Mouse (Mus musculus) neural tube, embryonic 14.5 days (tissue): ENCODE results near the gene Atn1. TPM values are rescaled to one million over a fixed set of nuclear protein-coding genes. Genes with fewer than 3 reads are reported as not detected.

ENCODE experiments used
- ATAC-seq: fragments of 200-750 bp; cut with Nextera tagmentation; 2 replicates; pipeline ENCODE4 v1.8.0; 2017; ENCODE audit warnings: low read depth, mild to moderate bottlenecking, moderate TSS enrichment, moderate library complexity
- H3K27ac ChIP-seq: fragments of 300-500 bp; sonication (generic); 2 replicates; pipeline ENCODE4 v1.5.1; 2014; ENCODE audit warnings: low read depth, mild to moderate bottlenecking, control low read depth, low read length, moderate library complexity, mixed read lengths
- H3K27me3 ChIP-seq: fragments of 300-500 bp; sonication (generic); 2 replicates; pipeline ENCODE4 v1.6.1; 2014; ENCODE audit warnings: low read length; ENCODE audit not compliant: control insufficient read depth, insufficient read depth
- H3K36me3 ChIP-seq: fragments of 300-500 bp; sonication (generic); 2 replicates; pipeline ENCODE4 v1.6.1; 2014; ENCODE audit warnings: low read length, mixed read lengths; ENCODE audit not compliant: control insufficient read depth, insufficient read depth
- H3K4me1 ChIP-seq: fragments of 300-500 bp; sonication (generic); 2 replicates; pipeline ENCODE4 v1.6.1; 2014; ENCODE audit warnings: low read length; ENCODE audit not compliant: control insufficient read depth, insufficient read depth
- H3K4me2 ChIP-seq: fragments of 300-500 bp; sonication (generic); 2 replicates; pipeline ENCODE4 v1.6.1; 2014; ENCODE audit warnings: mild to moderate bottlenecking, low read depth, low read length, control low read depth
- H3K4me3 ChIP-seq: fragments of 300-500 bp; sonication (generic); 2 replicates; pipeline ENCODE4 v1.5.1; 2014; ENCODE audit warnings: low read depth, low read length, control low read depth, mixed read lengths
- H3K9ac ChIP-seq: fragments of 300-500 bp; sonication (generic); replicated peaks from 2 replicates; pipeline ENCODE4 v1.6.1; 2014; ENCODE audit warnings: low read depth, mild to moderate bottlenecking, control low read depth, low read length, mixed read lengths
- H3K9me3 ChIP-seq: fragments of 300-500 bp; sonication (generic); 2 replicates; pipeline ENCODE4 v1.6.1; 2016; ENCODE audit warnings: low read length; ENCODE audit not compliant: control insufficient read depth
- WGBS: fragments of 180-500 bp; shearing (Covaris S2); extraction: QIAGEN DNeasy Blood & Tissue Kit; methylation state at CpG from one replicate; pipeline ENCODE4 v1.1.7; 2014; 5-methylcytosine and 5-hydroxymethylcytosine counted together
- polyA plus RNA-seq: library from polyadenylated mRNA; unstranded; fragments of >200 nt; fragmentation: Nextera tagmentation; extraction: Ambion mirVana; gene quantifications from 2 replicates; pipeline ENCODE4 v1.2.1, GENCODE M21; 2014

Gene Atn1
- polyA plus RNA-seq, 1 experiment from 2014 or later = 27.5 TPM

GRCm38 (mm10) chr6:124745490-124746295 is 10.6 kb downstream of the Atn1 start:
- peak overlapping the region; percentile 70 for H3K9ac ChIP-seq
- peak overlapping the region; percentile 68 for H3K4me2 ChIP-seq
- peak overlapping the region; percentile 68 for H3K27ac ChIP-seq
- peak overlapping the region; percentile 37 for H3K4me3 ChIP-seq
- H3K36me3 ChIP-seq = peaks cover 46% of the 10 kb centered on the region
- H3K27me3 ChIP-seq = no peaks in the 10 kb centered on the region
- ATAC-seq = peak; percentile 83
- H3K4me1 ChIP-seq = peaks cover 12% of the 10 kb centered on the region
- under 1% methylated on average over 83 of the region's 85 CpGs for WGBS
- H3K9me3 ChIP-seq = no peaks in the 10 kb centered on the region

DNA sequence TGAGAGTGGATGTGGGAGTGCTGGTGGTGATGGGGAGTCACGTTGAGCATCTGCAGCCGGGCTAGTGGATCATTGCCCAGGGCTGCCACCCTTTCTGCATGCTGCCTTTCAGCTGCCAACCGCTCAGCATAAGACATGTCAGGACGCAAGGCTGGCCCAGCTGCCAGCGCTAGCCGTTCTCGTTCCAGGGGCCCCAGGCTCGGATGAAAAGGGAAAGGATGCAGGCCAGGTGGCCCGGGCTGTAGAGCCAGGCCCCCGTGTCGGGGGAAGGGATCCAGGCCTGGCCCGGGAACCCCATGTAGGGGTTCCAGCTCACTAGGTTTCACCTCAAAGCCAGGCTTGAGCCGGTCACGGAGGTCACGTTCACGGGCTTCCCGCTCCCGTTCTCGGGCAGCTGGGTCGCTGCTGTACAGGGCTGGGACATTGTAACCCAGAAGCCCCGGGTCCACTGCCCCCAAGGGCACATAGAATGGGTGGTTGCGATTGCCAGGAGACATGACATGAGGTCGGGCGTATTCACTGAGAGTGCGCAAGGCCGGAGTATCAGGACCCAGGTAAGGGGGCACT is 11.5 kb downstream of the Atn1 start:
- H3K4me2 ChIP-seq = peak overlapping the region; percentile 35; the same call in 1 of the 2 replicates
- H3K27ac ChIP-seq = peak overlapping the region; percentile 68
- peaks cover 14% of the 10 kb centered on the region for H3K4me1 ChIP-seq
- no peak for ATAC-seq
- no peak overlapping the region for H3K9ac ChIP-seq
- H3K36me3 ChIP-seq = peaks cover 46% of the 10 kb centered on the region
- WGBS = 71% methylated on average over 26 of the region's 26 CpGs
- no peaks in the 10 kb centered on the region for H3K9me3 ChIP-seq
- no peaks in the 10 kb centered on the region for H3K27me3 ChIP-seq
- no peak overlapping the region for H3K4me3 ChIP-seq

GRCm38 (mm10) chr6:124743647-124744046 is 12.7 kb downstream of the Atn1 start:
- ATAC-seq = no peak

DNA sequence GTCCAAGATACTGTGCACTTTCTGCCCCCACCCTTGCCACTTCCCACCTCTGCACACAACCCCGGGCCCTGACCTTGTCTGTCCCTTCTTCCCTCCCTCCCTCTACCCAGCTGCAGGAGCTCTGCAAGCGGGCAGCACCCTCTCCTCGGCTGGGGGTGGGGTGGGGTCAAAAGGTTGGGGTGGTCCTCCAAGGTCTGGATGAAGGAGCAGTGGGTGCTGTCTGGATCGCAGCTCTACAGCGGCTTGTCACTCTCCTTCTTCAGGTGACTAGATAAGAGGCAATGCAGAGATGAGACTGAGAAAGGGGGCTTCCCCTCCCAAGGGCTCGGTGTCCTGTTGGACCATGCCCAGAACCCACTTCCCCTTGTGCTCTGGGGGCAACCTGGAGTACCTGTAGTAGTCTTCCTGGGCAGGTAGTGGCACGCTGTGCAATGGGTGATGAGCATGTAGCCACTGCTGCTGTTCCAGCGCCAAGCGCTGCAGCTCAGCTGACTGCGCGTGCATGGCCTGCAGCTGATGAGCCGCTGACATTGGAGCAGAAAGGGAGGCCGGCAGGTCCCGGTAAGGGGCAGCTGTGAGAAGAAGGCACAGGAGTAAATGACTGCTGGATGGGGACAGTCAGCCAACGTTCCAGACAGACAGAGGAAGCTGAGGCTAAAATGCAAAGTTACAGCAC is 13.3 kb downstream of the Atn1 start:
- no peak overlapping the region for H3K9ac ChIP-seq
- H3K27ac ChIP-seq = no peak overlapping the region
- H3K36me3 ChIP-seq = peaks cover 33% of the 10 kb centered on the region
- H3K4me2 ChIP-seq = no peak overlapping the region
- H3K4me1 ChIP-seq = peaks cover 23% of the 10 kb centered on the region
- no peaks in the 10 kb centered on the region for H3K27me3 ChIP-seq
- H3K4me3 ChIP-seq = no peak overlapping the region
- H3K9me3 ChIP-seq = no peaks in the 10 kb centered on the region
- ATAC-seq = no peak
- WGBS = 94% methylated on average over 15 of the region's 15 CpGs

More at GRCm38 (mm10) chr6:124743647-124744046, 12.7 kb downstream of the Atn1 start:
- Histone ChIP-seq H3K27ac (no peak overlapping the region), H3K36me3 (peaks cover 39% of the 10 kb centered on the region), H3K4me3 (no peak overlapping the region), H3K9ac (no peak overlapping the region), H3K27me3 (no peaks in the 10 kb centered on the region), H3K4me2 (no peak overlapping the region), H3K4me1 (peaks cover 23% of the 10 kb centered on the region), H3K9me3 (no peaks in the 10 kb centered on the region)
- 96% methylated on average over 8 of the region's 8 CpGs for WGBS

DNA sequence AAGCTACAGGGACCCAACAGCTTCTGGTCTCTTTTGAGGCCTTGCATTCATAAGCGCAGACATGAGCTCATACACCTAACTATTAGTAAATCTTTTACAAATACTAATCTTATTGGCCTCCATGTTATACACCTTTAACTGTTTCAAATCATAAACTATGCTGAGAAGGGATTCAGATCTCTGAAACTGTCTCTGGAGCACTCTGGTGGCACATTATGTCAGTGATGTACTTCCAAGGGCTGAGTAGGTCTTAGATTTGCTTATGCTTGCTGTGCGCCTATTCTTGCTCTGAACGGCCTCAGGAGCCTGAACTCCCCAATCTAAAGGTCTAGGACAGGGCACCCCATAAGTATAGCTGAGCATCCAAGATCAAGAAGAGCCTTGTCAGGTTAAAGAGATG is 14.5 kb downstream of the Atn1 start:
- Histone ChIP-seq H3K27ac (peak overlapping the region; percentile 99), H3K9ac (no peak overlapping the region; the same call in 1 of the 2 replicates), H3K4me2 (peak overlapping the region; percentile 83), H3K4me3 (peak overlapping the region; percentile 61; the same call in 1 of the 2 replicates), H3K36me3 (peaks cover 23% of the 10 kb centered on the region), H3K4me1 (peaks cover 23% of the 10 kb centered on the region), H3K9me3 (no peaks in the 10 kb centered on the region), H3K27me3 (no peaks in the 10 kb centered on the region)
- no peak for ATAC-seq
- WGBS = 60% methylated on average over 3 of the region's 3 CpGs

DNA sequence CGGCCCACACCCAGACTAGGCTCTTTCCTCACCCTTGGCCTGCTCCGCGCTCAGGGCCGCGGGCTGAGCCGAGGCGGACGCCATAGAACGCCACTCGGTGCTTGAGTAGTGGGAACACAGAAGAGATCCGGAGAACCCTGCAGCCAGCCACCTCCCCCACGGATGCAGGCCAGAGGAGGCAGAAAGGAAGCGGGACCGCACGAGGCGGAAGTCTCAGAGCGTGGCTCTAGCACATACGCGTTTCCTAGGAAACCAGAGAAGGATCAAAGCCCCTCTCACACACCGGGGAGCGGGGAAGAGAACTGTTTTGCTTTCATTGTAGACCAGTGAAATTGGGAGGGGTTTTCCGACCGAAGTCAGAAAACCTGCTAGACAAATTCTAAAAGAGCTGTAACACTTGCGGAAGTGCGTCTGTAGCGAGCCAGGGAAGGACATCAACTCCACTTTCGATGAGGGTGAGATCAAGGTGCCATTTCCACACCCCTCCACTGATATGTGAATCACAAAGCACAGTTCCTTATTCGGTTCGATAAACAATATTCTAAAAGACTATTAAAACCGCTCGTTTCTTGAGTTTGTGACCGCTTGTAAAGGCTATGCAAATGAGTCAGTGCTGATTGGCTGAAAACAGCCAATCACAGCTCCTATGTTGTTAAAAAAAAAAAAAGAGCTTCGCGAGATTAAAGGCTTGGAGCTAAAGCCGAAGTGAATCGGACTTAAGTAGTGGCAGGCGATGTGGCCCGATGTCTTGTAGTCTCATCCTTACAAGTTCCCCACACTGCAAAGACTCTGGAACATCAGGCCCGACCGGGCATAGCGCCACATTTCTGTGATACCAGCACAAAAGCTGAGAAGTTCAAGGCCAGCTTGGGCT is 15.2 kb downstream of the Atn1 start, which contains the start of gene Grcc10:
Gene Grcc10 (minus strand): TSS at position 487 of the 874 bp plus-strand sequence.
- Histone ChIP-seq H3K9me3 (no peaks in the 10 kb centered on the region), H3K27me3 (no peaks in the 10 kb centered on the region), H3K9ac (peak within 1 kb of the TSS; percentile 86), H3K4me1 (peaks cover 18% of the 10 kb centered on the region), H3K4me2 (peak within 1 kb of the TSS; percentile 83), H3K36me3 (peaks cover 21% of the 10 kb centered on the region), H3K4me3 (peak within 1 kb of the TSS; percentile 61), H3K27ac (peak within 1 kb of the TSS; percentile 99)
- peak; percentile 80 for ATAC-seq
- WGBS = under 1% methylated on average over 41 of the region's 41 CpGs

DNA sequence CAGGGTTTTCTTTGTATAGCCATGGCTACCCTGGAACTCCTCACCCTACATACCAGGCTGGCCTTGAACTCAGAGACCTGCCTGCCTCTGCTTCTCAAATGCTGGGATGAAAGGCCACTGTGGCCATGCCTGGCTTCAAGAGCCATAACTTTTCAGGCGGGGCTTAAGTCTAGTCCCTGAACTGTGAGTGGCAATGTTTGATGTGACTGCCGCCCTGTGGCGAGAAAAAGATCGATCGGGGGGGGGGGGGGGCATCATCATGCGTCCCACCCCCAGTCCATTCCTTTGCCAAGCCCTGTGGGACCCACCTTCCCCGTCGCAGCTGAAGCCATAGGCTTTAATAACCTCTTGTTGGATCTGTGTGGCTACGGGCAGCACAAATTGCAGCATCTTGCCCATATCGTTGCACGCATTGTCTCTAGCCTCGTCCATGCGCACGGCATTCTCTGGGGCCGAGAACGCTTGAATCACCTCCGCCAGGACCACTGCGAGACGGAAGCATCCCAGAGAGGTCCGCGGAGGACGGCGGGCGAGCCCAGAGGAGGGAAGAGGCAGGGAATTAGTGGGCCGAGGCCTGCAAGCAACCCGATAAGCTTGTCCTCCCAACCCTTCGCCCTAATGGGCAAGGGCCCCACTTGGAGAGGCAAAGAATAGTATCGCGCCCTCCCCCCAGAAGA is 16.0 kb downstream of the Atn1 start:
- WGBS = 0% methylated on average over 29 of the region's 29 CpGs
- Histone ChIP-seq H3K4me1 (peaks cover 17% of the 10 kb centered on the region; the same call in 1 of the 2 replicates), H3K4me3 (peak overlapping the region; percentile 61), H3K9me3 (no peaks in the 10 kb centered on the region), H3K27ac (peak overlapping the region; percentile 99), H3K36me3 (peaks cover 21% of the 10 kb centered on the region), H3K4me2 (peak overlapping the region; percentile 83), H3K27me3 (no peaks in the 10 kb centered on the region), H3K9ac (peak overlapping the region; percentile 86)
- peak; percentile 28 for ATAC-seq
